Mouse (Mus musculus) liver, embryonic 18 days (tissue): ENCODE results near the gene Krt42. TPM values are rescaled to one million over a fixed set of nuclear protein-coding genes. Genes with fewer than 3 reads are reported as not detected.

Source experiments
- polyA plus RNA-seq: library from polyadenylated mRNA; depleted of rRNA; stranded (reverse); fragments of >200 nt; gene quantifications from 2 replicates; pipeline ENCODE4 v1.2.3, GENCODE M21; 2012; rRNA removed

Gene Krt42
- not detected in 2 replicates for polyA plus RNA-seq

DNA sequence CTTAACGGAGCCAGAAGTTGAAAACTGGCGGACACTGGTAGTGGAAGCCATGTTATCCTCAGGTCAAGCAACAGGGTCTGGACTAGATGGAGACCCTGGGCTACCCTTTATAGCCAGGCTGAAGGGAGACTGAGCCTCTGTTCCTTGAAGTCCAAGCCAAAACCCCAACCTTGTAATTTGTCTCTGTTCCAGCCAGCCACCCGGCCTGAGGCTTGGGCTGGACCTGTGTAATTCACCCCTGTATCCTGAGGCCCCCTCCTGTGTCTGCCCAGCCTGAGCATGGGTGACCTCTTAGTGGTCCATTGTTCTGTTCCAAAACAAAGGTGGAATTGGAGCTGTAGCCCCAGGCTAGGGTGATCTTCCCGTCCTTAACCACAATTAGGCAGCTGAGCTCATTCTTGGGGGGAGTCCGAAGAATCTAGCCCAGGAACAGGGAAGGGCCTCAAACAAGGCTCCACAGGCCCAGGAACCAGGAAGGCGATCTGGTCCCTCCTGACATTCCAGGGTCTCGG is at the start of gene Krt42:
Krt42 (minus strand) TSS at position 51 of the 512 bp plus-strand sequence.

DNA sequence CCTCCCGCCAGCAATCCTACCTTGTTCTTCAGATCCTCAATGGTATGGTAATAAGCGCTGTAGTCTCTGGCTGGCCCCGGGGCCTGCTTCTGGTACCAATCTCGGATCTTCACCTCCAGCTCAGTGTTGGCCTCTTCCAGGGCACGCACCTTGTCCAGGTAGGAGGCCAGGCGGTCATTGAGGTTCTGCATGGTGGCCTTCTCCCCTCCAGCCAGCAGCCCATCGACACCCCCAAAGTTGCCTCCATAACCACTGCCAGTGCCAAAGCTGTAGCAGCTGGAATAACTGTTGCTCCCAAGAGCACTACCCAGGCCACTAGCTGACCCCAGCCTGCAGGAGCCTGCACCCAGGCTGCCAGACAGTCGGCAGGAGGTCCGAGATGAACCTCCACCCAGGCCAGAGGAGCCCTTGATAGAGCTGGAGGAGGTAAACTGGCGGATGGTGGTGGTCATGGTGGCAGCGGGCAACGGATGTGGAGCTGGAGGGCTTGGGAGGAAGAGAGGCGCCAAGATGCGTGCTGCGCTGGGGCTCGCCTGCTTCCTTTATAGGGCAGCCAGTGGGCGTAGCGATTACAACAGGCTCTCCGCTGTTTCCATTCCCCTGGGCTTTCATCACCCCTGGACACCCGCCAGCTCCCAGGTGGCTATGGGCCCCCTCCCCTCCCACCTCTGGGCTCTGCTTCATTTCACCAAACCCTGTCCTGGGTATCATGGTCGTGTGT is 9.0 kb downstream of the Krt42 start, which contains the start of gene Krt17:
Krt17 (minus strand) TSS at position 516 of the 721 bp plus-strand sequence.

DNA sequence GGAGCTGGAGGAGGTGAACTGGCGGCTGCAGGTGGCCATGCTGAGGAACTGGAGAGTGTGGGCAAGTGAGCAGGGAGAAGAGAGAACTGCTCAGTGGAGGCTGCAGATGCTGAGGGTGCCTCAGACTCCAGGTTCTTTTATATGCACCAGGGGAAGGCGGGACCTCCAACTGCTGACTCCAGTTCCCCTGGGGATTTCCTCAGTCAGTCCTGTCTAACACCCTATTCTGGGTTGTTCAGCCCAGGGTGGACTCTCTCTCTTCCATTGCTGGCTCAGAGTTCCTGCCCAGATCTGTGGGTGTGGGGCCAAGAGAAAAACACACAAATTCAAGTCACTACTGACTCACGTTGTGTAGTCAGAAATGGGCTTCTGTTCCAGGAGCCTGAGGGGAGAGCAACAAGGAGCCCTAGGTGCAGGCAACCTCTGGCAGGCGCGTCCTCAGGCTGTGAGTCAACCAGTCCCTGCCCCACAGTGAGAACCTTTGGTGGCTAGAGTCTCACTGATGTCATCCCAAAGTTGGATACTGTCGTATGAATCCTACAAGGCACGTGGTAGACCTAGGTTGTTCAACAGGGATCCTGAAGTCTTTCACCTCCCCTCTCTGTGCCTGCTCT is 20.7 kb downstream of the Krt42 start, which contains the start of gene Krt16:
Krt16 (minus strand) TSS at position 51 of the 614 bp plus-strand sequence.

Other genes starting within 250 kb of the Krt42 start
- not detected in 2 replicates for gene Krt33b, start 240.0 kb downstream of the Krt42 start, polyA plus RNA-seq
- gene Krt34, start 228.3 kb downstream of the Krt42 start, polyA plus RNA-seq: not detected in 2 replicates
- not detected in 2 replicates for gene Krt31, start 219.3 kb downstream of the Krt42 start, polyA plus RNA-seq
- gene Krt32, start 181.6 kb downstream of the Krt42 start, polyA plus RNA-seq: not detected in 2 replicates
- not detected in 2 replicates for gene Krt35, start 173.6 kb downstream of the Krt42 start, polyA plus RNA-seq
- gene Krt36, start 164.2 kb downstream of the Krt42 start, polyA plus RNA-seq: not detected in 2 replicates
- gene Krt13, start 148.3 kb downstream of the Krt42 start, polyA plus RNA-seq: not detected in 2 replicates
- 0.02 TPM in 1 of 2 replicates, not detected in the other for gene Krt15, start 133.9 kb downstream of the Krt42 start, polyA plus RNA-seq
- gene Krt19, start 121.2 kb downstream of the Krt42 start, polyA plus RNA-seq: 7.7 and 10.3 TPM in 2 replicates
- not detected in 2 replicates for gene Krt9, start 76.6 kb downstream of the Krt42 start, polyA plus RNA-seq
- gene Krt14, start 62.3 kb downstream of the Krt42 start, polyA plus RNA-seq: 0.66 and 0.87 TPM in 2 replicates
- not detected in 2 replicates for gene Krt16, start 21.0 kb downstream of the Krt42 start, polyA plus RNA-seq
- 0.17 and 0.23 TPM in 2 replicates for gene Krt17, start 8.8 kb downstream of the Krt42 start, polyA plus RNA-seq
- gene Eif1, start 50.0 kb upstream of the Krt42 start, polyA plus RNA-seq: 204 and 219 TPM in 2 replicates
- not detected in 2 replicates for gene Gast, start 64.5 kb upstream of the Krt42 start, polyA plus RNA-seq
- gene Hap1, start 86.3 kb upstream of the Krt42 start, polyA plus RNA-seq: 1.2 and 1.3 TPM in 2 replicates
- 11.3 and 13.5 TPM in 2 replicates for gene Jup, start 127.9 kb upstream of the Krt42 start, polyA plus RNA-seq
- gene P3h4, start 145.0 kb upstream of the Krt42 start, polyA plus RNA-seq: 4.1 and 4.3 TPM in 2 replicates
- 5.2 and 5.6 TPM in 2 replicates for gene Fkbp10, start 145.8 kb upstream of the Krt42 start, polyA plus RNA-seq
- gene Nt5c3b, start 171.9 kb upstream of the Krt42 start, polyA plus RNA-seq: 11.5 and 11.7 TPM in 2 replicates
- 0.07 and 0.09 TPM in 2 replicates for gene Klhl10, start 172.0 kb upstream of the Krt42 start, polyA plus RNA-seq
- gene Klhl11, start 202.9 kb upstream of the Krt42 start, polyA plus RNA-seq: 0.80 and 0.84 TPM in 2 replicates